Mouse (Mus musculus) thymus, adult 2 months (tissue): ENCODE data around the gene Cenps.

Source experiments
- CTCF ChIP-seq: fragments of 200-500 bp; IDR thresholded peaks from 2 replicates; pipeline ENCODE4 v1.5.1; 2012; ENCODE audit warnings: mild to moderate bottlenecking, control low read depth, low read length, moderate library complexity, borderline replicate concordance; ENCODE audit not compliant: control insufficient read depth, poor library complexity, insufficient read depth; ENCODE audit errors: extremely low read depth
- POLR2A ChIP-seq: fragments of 200-500 bp; IDR thresholded peaks from 2 replicates; pipeline ENCODE4 v1.6.1; 2012; ENCODE audit warnings: mild to moderate bottlenecking, low read length, control low read depth, moderate library complexity; ENCODE audit not compliant: control insufficient read depth, poor library complexity, insufficient read depth; ENCODE audit errors: extremely low read depth

GRCm38 (mm10) chr4:149126663-149127062 lies 10.8 kb downstream of the Cenps start, which contains the start of gene Cort:
- no peak for TF ChIP-seq POLR2A
- TF ChIP-seq CTCF = no peak
